Mouse (Mus musculus) myocyte (in vitro differentiated cells): ENCODE measurements at regions not wholly inside any gene's neighbourhood (a gene's known extent, or its start where the extent isn't known, plus 50 kb on each side); places are given as distances from the start of the nearest gene placed in this dataset.

Experiments used
- H3K27me3 ChIP-seq: one replicate; pipeline ENCODE4 v1.6.1; 2011; ENCODE audit not compliant: control insufficient read depth, insufficient read depth, insufficient read length
- H3K36me3 ChIP-seq: one replicate; pipeline ENCODE4 v1.6.1; 2011; ENCODE audit not compliant: control insufficient read depth, insufficient read depth
- H3K4me2 ChIP-seq: one replicate; pipeline ENCODE4 v1.6.1; 2011; ENCODE audit warnings: low read depth, control low read depth
- H3K4me3 ChIP-seq: one replicate; pipeline ENCODE4 v1.5.1; 2011; ENCODE audit warnings: mild to moderate bottlenecking, control low read depth, moderate library complexity
- H3K79me2 ChIP-seq: one replicate; pipeline ENCODE4 v1.6.1; 2011; ENCODE audit not compliant: control insufficient read depth, insufficient read depth
- H3ac ChIP-seq: one replicate; pipeline ENCODE4 v1.6.1; 2011; ENCODE audit not compliant: control insufficient read depth, insufficient read length
- CEBPB ChIP-seq: IDR thresholded peaks from 2 replicates; pipeline ENCODE4 v1.6.1; 2011; ENCODE audit warnings: mild to moderate bottlenecking, moderate library complexity; ENCODE audit not compliant: poor library complexity, insufficient read depth, severe bottlenecking
- E2F4 ChIP-seq: IDR thresholded peaks from one replicate; pipeline ENCODE4 v1.6.1; 2011; ENCODE audit warnings: mild to moderate bottlenecking, control low read depth, moderate library complexity; ENCODE audit not compliant: insufficient read depth
- MAX ChIP-seq: IDR thresholded peaks from one replicate; pipeline ENCODE4 v1.6.1; 2011; ENCODE audit warnings: low read depth, mild to moderate bottlenecking, control low read depth
- MYOD1 ChIP-seq, 3 experiments: IDR thresholded peaks; one replicate each; pipeline ENCODE4 v1.6.1; 2011; ENCODE audit warnings: control low read depth in 2 of 3, low read depth in 2 of 3, mild to moderate bottlenecking in 2 of 3, moderate library complexity in 1 of 3; ENCODE audit not compliant: insufficient read length in 2 of 3, control insufficient read depth in 1 of 3
- MYOG ChIP-seq, 3 experiments: IDR thresholded peaks; one replicate each; pipeline ENCODE4 v1.6.1; 2011; ENCODE audit warnings: control low read depth in 2 of 3, low read depth in 2 of 3, mild to moderate bottlenecking in 2 of 3; ENCODE audit not compliant: insufficient read length in 2 of 3, control insufficient read depth in 1 of 3, insufficient read depth in 1 of 3
- POLR2A ChIP-seq: IDR thresholded peaks from one replicate; pipeline ENCODE4 v1.6.1; 2011; ENCODE audit warnings: low read depth, mild to moderate bottlenecking, control low read depth, moderate library complexity; ENCODE audit not compliant: insufficient read length
- POLR2AphosphoS2 ChIP-seq: IDR thresholded peaks from one replicate; pipeline ENCODE4 v1.6.1; 2011; ENCODE audit warnings: low read depth, control low read depth; ENCODE audit not compliant: insufficient read length
- REST ChIP-seq: IDR thresholded peaks from one replicate; pipeline ENCODE4 v1.6.1; 2011; ENCODE audit warnings: mild to moderate bottlenecking, control low read depth, moderate library complexity; ENCODE audit not compliant: insufficient read depth, insufficient read length
- SRF ChIP-seq: IDR thresholded peaks from one replicate; pipeline ENCODE4 v1.6.1; 2011; ENCODE audit warnings: low read depth; ENCODE audit not compliant: control insufficient read depth, insufficient read length
- TCF12 ChIP-seq: IDR thresholded peaks from one replicate; pipeline ENCODE4 v1.6.1; 2011; ENCODE audit warnings: mild to moderate bottlenecking, control low read depth; ENCODE audit not compliant: poor library complexity, insufficient read depth, severe bottlenecking
- TCF3 ChIP-seq: IDR thresholded peaks from one replicate; pipeline ENCODE4 v1.6.1; 2011; ENCODE audit warnings: low read depth, control low read depth; ENCODE audit not compliant: insufficient read length
- USF1 ChIP-seq: IDR thresholded peaks from one replicate; pipeline ENCODE4 v1.6.1; 2011; ENCODE audit warnings: low read depth, mild to moderate bottlenecking, control low read depth, moderate library complexity

GRCm38 (mm10) chr10:111570501-111571258 lies 64.6 kb downstream of the Phlda1 start:
- no peaks in the 10 kb centered on the region for H3K27me3 ChIP-seq
- H3K79me2 ChIP-seq = no peaks in the 10 kb centered on the region
- no peak overlapping the region for H3K4me3 ChIP-seq
- peak overlapping the region; percentile 52 for H3K4me2 ChIP-seq
- no peaks in the 10 kb centered on the region for H3K36me3 ChIP-seq
- H3ac ChIP-seq = no peak overlapping the region
- TF ChIP-seq CEBPB (no peak), SRF (peak; percentile 65)

GRCm38 (mm10) chr10:111574231-111574630 lies 68.1 kb downstream of the Phlda1 start:
- no peak for TF ChIP-seq MAX
- TF ChIP-seq POLR2AphosphoS2 = no peak
- no peak for TF ChIP-seq SRF
- no peak for TF ChIP-seq MYOD1 (IDR thresholded peaks at IDR 0.05; ENCODE audit: control insufficient read depth in 1 of 3, insufficient read length in 2 of 3, low read depth in 2 of 3)
- TF ChIP-seq E2F4 = no peak
- TF ChIP-seq USF1 = no peak
- no peak for TF ChIP-seq TCF3
- no peak for TF ChIP-seq REST
- TF ChIP-seq MYOG (IDR thresholded peaks at IDR 0.05; ENCODE audit: control insufficient read depth in 1 of 3, insufficient read depth in 1 of 3, insufficient read length in 2 of 3, low read depth in 2 of 3) = no peak
- no peak for TF ChIP-seq TCF12
- no peak for TF ChIP-seq POLR2A
- no peak for TF ChIP-seq CEBPB
- no peak overlapping the region for H3ac ChIP-seq
- H3K36me3 ChIP-seq = no peaks in the 10 kb centered on the region
- H3K79me2 ChIP-seq = no peaks in the 10 kb centered on the region
- H3K4me3 ChIP-seq = no peak overlapping the region
- H3K4me2 ChIP-seq = no peak overlapping the region
- no peaks in the 10 kb centered on the region for H3K27me3 ChIP-seq

GRCm38 (mm10) chr10:111574812-111575211 lies 68.7 kb downstream of the Phlda1 start:
- Histone ChIP-seq H3K27me3 (no peaks in the 10 kb centered on the region), H3K4me2 (no peak overlapping the region), H3K79me2 (no peaks in the 10 kb centered on the region), H3K4me3 (no peak overlapping the region), H3K36me3 (no peaks in the 10 kb centered on the region), H3ac (no peak overlapping the region)
- TF ChIP-seq CEBPB = no peak
- no peak for TF ChIP-seq REST
- TF ChIP-seq POLR2AphosphoS2 = no peak
- no peak for TF ChIP-seq TCF3
- no peak for TF ChIP-seq MAX
- TF ChIP-seq E2F4 = no peak
- TF ChIP-seq MYOG (IDR thresholded peaks at IDR 0.05; ENCODE audit: control insufficient read depth in 1 of 3, insufficient read depth in 1 of 3, insufficient read length in 2 of 3, low read depth in 2 of 3) = no peak
- TF ChIP-seq POLR2A = no peak
- no peak for TF ChIP-seq SRF
- no peak for TF ChIP-seq MYOD1 (IDR thresholded peaks at IDR 0.05; ENCODE audit: control insufficient read depth in 1 of 3, insufficient read length in 2 of 3, low read depth in 2 of 3)
- no peak for TF ChIP-seq USF1
- TF ChIP-seq TCF12 = no peak

- Histone ChIP-seq H3ac (no peak overlapping the region), H3K4me3 (no peak overlapping the region), H3K79me2 (no peaks in the 10 kb centered on the region), H3K27me3 (no peaks in the 10 kb centered on the region), H3K36me3 (no peaks in the 10 kb centered on the region), H3K4me2 (peak overlapping the region; percentile 65)
- TF ChIP-seq POLR2A = no peak
- TF ChIP-seq CEBPB = no peak
- TF ChIP-seq E2F4 = no peak
- TF ChIP-seq POLR2AphosphoS2 = no peak
Observed at GRCm38 (mm10) chr10:111575256-111575655, 69.2 kb downstream of the Phlda1 start.

- no peak overlapping the region for H3ac ChIP-seq
- H3K4me3 ChIP-seq = no peak overlapping the region
- no peak for TF ChIP-seq POLR2A
- no peak for TF ChIP-seq TCF12
- TF ChIP-seq CEBPB = peak; percentile 62
- no peak for TF ChIP-seq E2F4
- H3K36me3 ChIP-seq = no peaks in the 10 kb centered on the region
- H3K27me3 ChIP-seq = no peaks in the 10 kb centered on the region
- peak overlapping the region; percentile 65 for H3K4me2 ChIP-seq
- no peaks in the 10 kb centered on the region for H3K79me2 ChIP-seq
Observed at GRCm38 (mm10) chr10:111575926-111576325, 69.8 kb downstream of the Phlda1 start.
